Mouse (Mus musculus) megakaryocyte, embryonic 14.5 days (primary cell): Measurements from ENCODE around the gene Plxnc1. TPM values are rescaled to one million over a fixed set of nuclear protein-coding genes. Genes with fewer than 3 reads are reported as not detected.

Experiments used
- H3K27me3 ChIP-seq: replicated peaks from 2 replicates; pipeline ENCODE3; 2012; ENCODE audit warnings: inconsistent platforms
- H3K36me3 ChIP-seq: replicated peaks from 2 replicates; pipeline ENCODE3; 2012; ENCODE audit warnings: low read length, inconsistent platforms, mixed read lengths
- H3K4me1 ChIP-seq: 2 replicates; pipeline ENCODE4 v1.6.1; 2012; ENCODE audit warnings: inconsistent platforms
- H3K4me3 ChIP-seq: replicated peaks from 2 replicates; pipeline ENCODE3; 2012; ENCODE audit warnings: moderate library complexity, mild to moderate bottlenecking, inconsistent platforms
- H3K9me3 ChIP-seq: 2 replicates; pipeline ENCODE4 v1.6.1; 2012; ENCODE audit warnings: inconsistent platforms
- FLI1 ChIP-seq: IDR thresholded peaks from 2 replicates; pipeline ENCODE4 v1.6.1; 2012; ENCODE audit warnings: low read length, inconsistent platforms, mixed read lengths
- GATA1 ChIP-seq: IDR thresholded peaks from 3 replicates; pipeline ENCODE4 v1.6.1; 2012; ENCODE audit warnings: mixed read lengths, low read length, inconsistent platforms, borderline replicate concordance
- polyA plus RNA-seq: library from polyadenylated mRNA; stranded (reverse); fragments of >175 nt; gene quantifications from 2 replicates; pipeline ENCODE4 v1.2.3, GENCODE M21; 2012; ENCODE audit warnings: low replicate concordance; ENCODE audit not compliant: insufficient read depth

Gene Plxnc1
- polyA plus RNA-seq, 1 experiment: 3.7 TPM

GRCm38 (mm10) chr10:94747011-94747410, 197.6 kb downstream of the Plxnc1 start:
- Histone ChIP-seq H3K27me3 (no peaks in the 10 kb centered on the region), H3K36me3 (peaks cover 35% of the 10 kb centered on the region), H3K4me3 (no peak overlapping the region), H3K4me1 (no peaks in the 10 kb centered on the region; the same call in 1 of the 2 replicates), H3K9me3 (no peaks in the 10 kb centered on the region)
- TF ChIP-seq FLI1: no peak
- TF ChIP-seq GATA1: no peak

GRCm38 (mm10) chr10:94741459-94741858, 203.2 kb downstream of the Plxnc1 start:
- Histone ChIP-seq H3K27me3 (no peaks in the 10 kb centered on the region), H3K4me1 (peaks cover 13% of the 10 kb centered on the region), H3K9me3 (no peaks in the 10 kb centered on the region), H3K4me3 (no peak overlapping the region), H3K36me3 (peaks cover 19% of the 10 kb centered on the region)
- TF ChIP-seq FLI1 (no peak), GATA1 (no peak)
